Mouse (Mus musculus) MEL (cell line): ENCODE data around the gene Mrpl44.

Source experiments
- CTCF ChIP-seq, 3 experiments: IDR thresholded peaks in 2 of 3; conservative IDR thresholded peaks in 1 of 3; 2 replicates each; pipeline ENCODE4 v1.5.1; 2011 to 2012; ENCODE audit warnings: low read length in 3 of 3, low read depth in 2 of 3, mild to moderate bottlenecking in 2 of 3, improper control_type of control experiment in 1 of 3, inconsistent platforms in 1 of 3, mixed read lengths in 1 of 3, moderate library complexity in 1 of 3; ENCODE audit not compliant: control insufficient read depth in 1 of 3, insufficient read depth in 1 of 3, poor library complexity in 1 of 3, severe bottlenecking in 1 of 3
- E2F4 ChIP-seq: IDR thresholded peaks from 2 replicates; pipeline ENCODE4 v1.6.1; 2011; ENCODE audit warnings: low read depth, low read length, improper control_type of control experiment, borderline replicate concordance
- EP300 ChIP-seq, 2 experiments: IDR thresholded peaks; 2 replicates each; pipeline ENCODE4 v1.6.1; 2011; ENCODE audit warnings: improper control_type of control experiment in 2 of 2, low read length in 2 of 2, low read depth in 1 of 2, mild to moderate bottlenecking in 1 of 2
- GABPA ChIP-seq: IDR thresholded peaks from 2 replicates; pipeline ENCODE4 v1.6.1; 2012; ENCODE audit warnings: low read depth, mild to moderate bottlenecking, inconsistent platforms, low read length, improper control_type of control experiment, moderate library complexity
- MEF2A ChIP-seq: IDR thresholded peaks from 2 replicates; pipeline ENCODE4 v1.6.1; 2014; ENCODE audit warnings: low read depth, mild to moderate bottlenecking, inconsistent platforms, low read length, improper control_type of control experiment; ENCODE audit not compliant: poor library complexity, insufficient replicate concordance, severe bottlenecking; ENCODE audit errors: extremely low read depth
- POLR2A ChIP-seq, 2 experiments: IDR thresholded peaks; 2 replicates each; pipeline ENCODE4 v1.6.1; 2011 to 2012; ENCODE audit warnings: low read length in 2 of 2, mild to moderate bottlenecking in 2 of 2, control low read depth in 1 of 2, improper control_type of control experiment in 1 of 2, low read depth in 1 of 2, moderate library complexity in 1 of 2; ENCODE audit not compliant: control insufficient read depth in 1 of 2, insufficient read depth in 1 of 2, poor library complexity in 1 of 2
- POLR2AphosphoS2 ChIP-seq: IDR thresholded peaks from 2 replicates; pipeline ENCODE4 v1.6.1; 2011; ENCODE audit warnings: low read length, improper control_type of control experiment
- POLR2AphosphoS5 ChIP-seq: IDR thresholded peaks from 2 replicates; pipeline ENCODE4 v1.6.1; 2012; ENCODE audit warnings: low read depth, borderline replicate concordance, mild to moderate bottlenecking, inconsistent platforms, low read length, moderate library complexity, mixed read lengths
- RCOR1 ChIP-seq: IDR thresholded peaks from 2 replicates; pipeline ENCODE4 v1.6.1; 2012; ENCODE audit warnings: low read depth, mild to moderate bottlenecking, inconsistent platforms, low read length, improper control_type of control experiment
- SIN3A ChIP-seq: IDR thresholded peaks from 2 replicates; pipeline ENCODE4 v1.6.1; 2012; ENCODE audit warnings: low read length, improper control_type of control experiment, inconsistent platforms
- TAL1 ChIP-seq: IDR thresholded peaks from 2 replicates; pipeline ENCODE4 v1.6.1; 2012; ENCODE audit warnings: mild to moderate bottlenecking, inconsistent platforms, low read length, moderate library complexity, mixed read lengths
- ZNF384 ChIP-seq: IDR thresholded peaks from 2 replicates; pipeline ENCODE4 v1.6.1; 2012; ENCODE audit warnings: low read depth, mild to moderate bottlenecking, inconsistent platforms, low read length, improper control_type of control experiment

DNA sequence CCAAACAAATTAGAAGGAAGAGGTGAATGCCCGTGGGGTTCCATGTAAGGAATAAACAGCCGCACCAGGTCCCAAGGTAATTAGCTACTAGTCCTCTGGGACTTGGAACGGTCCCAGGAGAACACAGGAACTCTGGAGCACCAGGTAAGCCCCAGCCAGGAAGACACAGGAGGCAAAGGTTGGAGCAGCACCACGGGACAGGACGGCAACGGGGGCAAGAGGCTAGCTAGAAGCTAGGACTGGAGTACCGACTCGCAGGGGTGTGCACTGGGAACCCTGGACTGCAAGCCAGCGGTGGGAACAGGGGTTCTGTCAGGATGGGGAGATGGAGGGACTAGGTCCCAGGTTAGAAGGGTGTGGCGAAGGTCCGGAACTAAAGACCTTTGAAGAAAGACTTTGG, 15.2 kb upstream of the Mrpl44 start:
- TF ChIP-seq TAL1 = no peak
- no peak for TF ChIP-seq MEF2A
- no peak for TF ChIP-seq EP300 (IDR thresholded peaks at IDR 0.05; ENCODE audit: low read depth in 1 of 2, low read length in 2 of 2)
- no peak for TF ChIP-seq POLR2AphosphoS2
- no peak for TF ChIP-seq GABPA
- TF ChIP-seq SIN3A = no peak
- no peak for TF ChIP-seq CTCF (IDR thresholded peaks at IDR 0.05 in 2 of 3, conservative IDR thresholded peaks at IDR 0.05 in 1 of 3; ENCODE audit: control insufficient read depth in 1 of 3, insufficient read depth in 1 of 3, low read depth in 2 of 3, low read length in 3 of 3, poor library complexity in 1 of 3, severe bottlenecking in 1 of 3)
- no peak for TF ChIP-seq RCOR1
- no peak for TF ChIP-seq POLR2A (IDR thresholded peaks at IDR 0.05; ENCODE audit: control insufficient read depth in 1 of 2, insufficient read depth in 1 of 2, low read depth in 1 of 2, low read length in 2 of 2, poor library complexity in 1 of 2)
- TF ChIP-seq E2F4 = no peak
- no peak for TF ChIP-seq ZNF384
- no peak for TF ChIP-seq POLR2AphosphoS5
